Mouse (Mus musculus) spleen, adult 2 months (tissue): ENCODE data around the gene Ppcdc. TPM values are rescaled to one million over a fixed set of nuclear protein-coding genes. Genes with fewer than 3 reads are reported as not detected.

Source experiments
- DNase-seq, 2 experiments: peaks; one replicate each; pipeline versions ENCODE4 v3.0.0 to v3.0.0-alpha.2; 2012 to 2021; ENCODE audit warnings: low spot score in 2 of 2, low read depth in 1 of 2
- H3K27ac ChIP-seq: fragments of 200-500 bp; 2 replicates; pipeline ENCODE4 v1.5.1; 2012; ENCODE audit warnings: low read length, inconsistent platforms; ENCODE audit not compliant: insufficient read depth
- H3K27me3 ChIP-seq: fragments of 200-500 bp; 2 replicates; pipeline ENCODE4 v1.6.1; 2012; ENCODE audit warnings: mild to moderate bottlenecking, moderate library complexity, low read length, inconsistent platforms; ENCODE audit not compliant: control insufficient read depth, insufficient read depth
- H3K36me3 ChIP-seq: fragments of 200-500 bp; 2 replicates; pipeline ENCODE4 v1.6.1; 2012; ENCODE audit warnings: mild to moderate bottlenecking, low read length, inconsistent platforms; ENCODE audit not compliant: control insufficient read depth, insufficient read depth
- H3K4me1 ChIP-seq: fragments of 200-500 bp; 2 replicates; pipeline ENCODE4 v1.6.1; 2011; ENCODE audit warnings: inconsistent platforms; ENCODE audit not compliant: control insufficient read depth, insufficient read depth, insufficient read length
- H3K4me3 ChIP-seq: fragments of 200-500 bp; 2 replicates; pipeline ENCODE4 v1.5.1; 2011; ENCODE audit warnings: mild to moderate bottlenecking, inconsistent platforms; ENCODE audit not compliant: insufficient read depth, insufficient read length; ENCODE audit errors: extremely low read depth
- CTCF ChIP-seq: fragments of 200-500 bp; IDR thresholded peaks from 2 replicates; pipeline ENCODE4 v1.5.1; 2011; ENCODE audit warnings: mild to moderate bottlenecking, inconsistent platforms; ENCODE audit not compliant: insufficient read depth, insufficient read length, insufficient replicate concordance; ENCODE audit errors: extremely low read depth
- POLR2A ChIP-seq: fragments of 200-500 bp; IDR thresholded peaks from 2 replicates; pipeline ENCODE4 v1.6.1; 2011; ENCODE audit warnings: low read depth, low read length, inconsistent platforms
- WGBS: fragments of 180-500 bp; shearing (Covaris S2); methylation state at CpG from one replicate; pipeline ENCODE4 v1.1.7; 2018; 5-methylcytosine and 5-hydroxymethylcytosine counted together
- polyA plus RNA-seq: library from polyadenylated mRNA; depleted of rRNA; stranded (reverse); fragments of >200 nt; gene quantifications from 2 replicates; pipeline ENCODE4 v1.2.3, GENCODE M21; 2012

Gene Ppcdc
- polyA plus RNA-seq, 1 experiment, result 67.0 TPM

DNA sequence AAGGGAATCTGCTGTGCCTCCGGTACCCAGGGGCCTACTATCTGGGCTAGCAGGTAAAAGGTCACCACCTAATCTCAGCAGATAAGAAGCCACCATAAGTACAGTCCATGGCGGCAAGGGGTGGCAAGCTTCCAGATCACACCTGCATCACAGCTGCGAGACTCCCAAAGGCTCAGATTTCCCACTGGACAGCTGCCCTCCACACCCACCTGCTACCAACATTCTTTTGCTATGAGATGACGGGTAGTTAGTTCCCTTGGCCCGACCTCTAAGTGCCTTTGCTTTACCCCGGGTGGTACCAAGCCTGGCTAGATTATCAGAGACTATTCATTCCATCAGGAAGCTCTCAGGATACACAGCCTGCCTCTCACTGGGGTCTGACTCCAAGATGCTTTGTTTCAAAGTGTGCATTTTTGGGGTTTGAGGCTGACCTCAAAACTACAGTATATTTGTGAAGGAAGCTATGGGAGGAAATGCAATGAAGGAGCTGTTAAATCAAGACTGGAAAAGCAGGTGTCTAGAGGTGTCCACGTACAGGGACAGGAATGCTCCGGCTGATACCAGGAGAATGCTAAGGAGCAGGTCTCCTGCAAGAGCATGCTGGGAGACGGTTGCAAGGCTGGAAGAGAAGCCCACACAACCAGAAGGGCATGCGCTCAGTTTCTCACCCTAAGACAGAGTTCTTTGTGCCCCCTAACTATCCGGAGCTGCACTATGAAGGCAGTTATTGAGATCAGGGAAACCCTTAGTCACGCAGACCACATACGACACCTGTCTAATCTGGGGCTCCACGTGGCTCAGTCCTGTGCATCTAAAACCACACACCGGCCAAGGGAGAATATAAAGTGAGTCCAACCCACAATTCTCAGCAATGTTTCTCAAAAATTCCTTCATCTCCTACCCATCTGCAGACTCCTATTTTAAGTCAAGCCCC lies 37.3 kb downstream of the Ppcdc start:
- TF ChIP-seq POLR2A (no peak), CTCF (no peak)
- no peaks in the 10 kb centered on the region for H3K36me3 ChIP-seq
- no peak for DNase-seq

DNA sequence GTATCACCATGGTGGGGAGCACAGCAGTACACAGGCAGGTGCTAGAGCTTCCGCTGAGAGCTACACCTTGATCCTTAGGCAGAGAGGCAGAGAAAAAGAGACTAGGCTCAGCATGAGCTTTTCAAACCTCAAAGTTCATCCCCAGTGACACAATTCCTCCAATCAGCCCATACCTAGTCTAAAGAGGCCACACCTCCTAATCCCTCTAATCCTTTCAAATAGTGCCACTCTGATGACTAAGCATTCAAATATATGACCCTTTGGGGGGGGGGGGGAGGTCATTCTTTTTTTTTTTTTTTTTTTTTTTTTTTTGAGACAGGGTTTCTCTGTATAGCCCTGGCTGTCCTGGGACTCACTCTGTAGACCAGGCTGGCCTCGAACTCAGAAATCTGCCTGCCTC lies 41.2 kb downstream of the Ppcdc start:
- Histone ChIP-seq H3K27me3 (no peaks in the 10 kb centered on the region), H3K36me3 (no peaks in the 10 kb centered on the region), H3K27ac (no peak overlapping the region), H3K4me1 (no peaks in the 10 kb centered on the region), H3K4me3 (no peak overlapping the region)
- no peak for TF ChIP-seq CTCF
- TF ChIP-seq POLR2A, result no peak
- 94% methylated on average over 2 of the region's 2 CpGs for WGBS
- DNase-seq, result no peak

More for the DNA sequence above, 37.3 kb downstream of the Ppcdc start:
- H3K4me3 ChIP-seq, result no peak overlapping the region
- no peaks in the 10 kb centered on the region for H3K4me1 ChIP-seq
- H3K27me3 ChIP-seq, result no peaks in the 10 kb centered on the region
- H3K27ac ChIP-seq, result no peak overlapping the region
- WGBS, result 56% methylated on average over 15 of the region's 15 CpGs

DNA sequence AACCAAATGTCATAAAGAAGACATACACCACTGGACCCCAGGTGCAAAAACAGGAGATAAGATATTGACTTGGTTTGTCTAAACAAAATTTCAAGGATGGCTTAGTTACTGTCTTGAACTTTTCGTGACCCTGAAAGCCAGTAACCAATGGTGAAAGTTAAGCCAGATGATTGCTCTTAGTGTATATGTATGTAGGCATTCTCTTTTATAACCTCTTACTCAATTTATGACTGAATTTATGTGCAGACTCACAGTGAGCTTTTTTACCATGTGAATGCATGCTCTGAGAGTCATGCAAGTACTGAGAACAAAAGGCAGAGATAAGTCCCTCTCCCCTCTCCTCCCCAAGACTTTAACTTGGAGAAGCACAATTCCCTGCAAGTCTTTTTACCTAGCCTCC lies 47.0 kb downstream of the Ppcdc start:
- H3K27ac ChIP-seq, result no peak overlapping the region
- WGBS, result 98% methylated on average over 1 of the region's 1 CpGs
- no peak overlapping the region for H3K4me3 ChIP-seq
- no peak for TF ChIP-seq POLR2A
- TF ChIP-seq CTCF, result no peak
- no peaks in the 10 kb centered on the region for H3K27me3 ChIP-seq
- H3K36me3 ChIP-seq, result no peaks in the 10 kb centered on the region
- no peak for DNase-seq
- H3K4me1 ChIP-seq, result no peaks in the 10 kb centered on the region

DNA sequence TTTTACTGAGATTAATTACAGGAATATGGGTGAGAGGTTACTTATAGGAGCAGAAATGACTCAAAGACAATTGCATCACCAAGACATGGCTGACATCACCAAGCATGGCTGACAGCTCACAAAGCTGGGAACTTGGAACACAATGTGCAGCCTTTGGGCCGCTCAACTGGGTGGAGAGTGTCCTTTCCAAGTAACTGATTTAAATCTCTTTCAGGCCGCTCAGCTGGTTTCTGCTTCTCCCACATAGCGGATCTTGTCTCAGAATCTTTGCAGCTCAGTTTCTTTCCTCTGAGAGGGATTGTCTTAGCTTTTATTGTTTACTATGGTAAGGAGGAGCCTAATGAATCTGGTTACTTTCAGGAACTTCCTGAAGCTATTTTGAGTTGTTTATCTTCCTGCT lies 49.1 kb downstream of the Ppcdc start:
- Histone ChIP-seq H3K36me3 (no peaks in the 10 kb centered on the region), H3K27ac (no peak overlapping the region), H3K27me3 (no peaks in the 10 kb centered on the region), H3K4me1 (no peaks in the 10 kb centered on the region), H3K4me3 (no peak overlapping the region)
- WGBS, result 94% methylated on average over 3 of the region's 3 CpGs
- no peak for TF ChIP-seq POLR2A
- TF ChIP-seq CTCF, result no peak
- no peak for DNase-seq

DNA sequence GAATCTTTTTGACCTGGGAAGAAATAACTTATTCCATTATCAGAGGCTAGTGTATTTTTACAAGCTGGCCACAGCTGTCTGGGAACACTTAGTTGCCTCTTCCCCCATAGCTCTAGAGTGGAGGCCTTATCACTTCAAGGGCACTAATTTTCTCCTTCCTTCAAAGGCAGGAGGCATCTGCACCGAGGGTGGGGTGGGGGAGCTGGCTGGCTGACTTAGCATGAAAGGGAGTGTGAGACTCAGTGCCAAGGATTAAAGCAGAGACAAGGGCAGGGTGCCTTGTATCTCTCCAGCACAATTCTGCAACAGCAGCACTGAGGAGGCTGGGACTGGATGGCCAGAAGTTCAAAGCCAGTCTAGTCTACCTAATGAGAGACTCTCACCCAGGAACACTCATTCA lies 50.8 kb downstream of the Ppcdc start:
- DNase-seq, result no peak
- 28% methylated on average over 1 of the region's 1 CpGs for WGBS
- H3K27me3 ChIP-seq, result no peaks in the 10 kb centered on the region
- no peak for TF ChIP-seq CTCF
- TF ChIP-seq POLR2A, result no peak
- no peak overlapping the region for H3K27ac ChIP-seq
- no peaks in the 10 kb centered on the region for H3K4me1 ChIP-seq
- no peaks in the 10 kb centered on the region for H3K36me3 ChIP-seq
- no peak overlapping the region for H3K4me3 ChIP-seq

DNA sequence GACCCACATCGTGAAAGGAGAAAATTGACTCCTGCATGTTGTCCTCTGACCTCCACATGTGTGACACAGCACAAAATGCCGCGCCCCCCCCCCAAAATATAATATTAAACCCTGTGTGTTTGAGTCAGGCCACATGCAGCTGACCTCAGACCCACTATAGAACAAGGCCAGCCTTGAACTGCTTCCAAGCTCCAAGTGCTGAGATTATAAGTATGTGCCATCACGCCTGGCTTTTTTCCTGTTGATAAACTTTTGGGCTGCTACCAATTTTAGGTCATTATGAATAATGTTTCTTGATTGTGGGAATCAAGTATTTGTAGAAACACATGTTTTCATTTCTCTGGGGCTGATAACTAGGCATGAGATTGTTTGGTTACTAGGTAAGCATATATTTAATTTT lies 53.0 kb downstream of the Ppcdc start:
- no peak for DNase-seq
- Histone ChIP-seq H3K4me1 (no peaks in the 10 kb centered on the region), H3K4me3 (no peak overlapping the region), H3K36me3 (no peaks in the 10 kb centered on the region), H3K27me3 (no peaks in the 10 kb centered on the region), H3K27ac (no peak overlapping the region)
- TF ChIP-seq CTCF (no peak), POLR2A (no peak)
- WGBS, result 82% methylated on average over 4 of the region's 4 CpGs

DNA sequence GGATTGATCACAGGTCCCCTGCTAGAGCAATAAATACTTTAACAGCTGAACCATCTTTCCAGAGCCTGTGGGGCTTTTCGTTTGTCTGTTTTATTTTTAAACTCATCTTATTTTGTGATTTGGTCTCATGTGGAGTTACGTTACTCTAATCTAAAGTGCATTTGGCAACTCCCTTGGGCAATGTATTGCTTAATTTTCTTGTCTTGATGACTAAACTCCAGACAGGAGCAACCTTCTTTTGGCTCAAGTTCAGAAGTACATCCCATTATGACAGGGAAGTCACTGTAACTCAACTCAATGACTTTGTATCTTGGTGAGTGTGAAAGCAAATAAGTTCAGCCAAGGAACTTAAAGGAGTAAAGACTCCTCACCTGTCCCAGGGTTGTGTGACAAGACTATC lies 55.3 kb downstream of the Ppcdc start:
- H3K27ac ChIP-seq, result no peak overlapping the region
- no peak overlapping the region for H3K4me3 ChIP-seq
- no peaks in the 10 kb centered on the region for H3K4me1 ChIP-seq
- H3K36me3 ChIP-seq, result no peaks in the 10 kb centered on the region
- 85% methylated on average over 2 of the region's 2 CpGs for WGBS
- no peak for DNase-seq
- no peaks in the 10 kb centered on the region for H3K27me3 ChIP-seq
- TF ChIP-seq POLR2A, result no peak
- TF ChIP-seq CTCF, result no peak
